Mouse (Mus musculus) megakaryocyte, embryonic 14.5 days (primary cell): ENCODE measurements around the gene Plekho2.

Experiments used
- FLI1 ChIP-seq: IDR thresholded peaks from 2 replicates; pipeline ENCODE4 v1.6.1; 2012; ENCODE audit warnings: low read length, inconsistent platforms, mixed read lengths
- GATA1 ChIP-seq: IDR thresholded peaks from 3 replicates; pipeline ENCODE4 v1.6.1; 2012; ENCODE audit warnings: mixed read lengths, low read length, inconsistent platforms, borderline replicate concordance

- TF ChIP-seq GATA1 (no peak), FLI1 (no peak)
Observed at GRCm38 (mm10) chr9:65562081-65562506, 17.7 kb downstream of the Plekho2 start.
